Mouse (Mus musculus) brain, embryonic 14.5 days (tissue): Measurements from ENCODE around the gene Btrc.

Source experiments
- CTCF ChIP-seq: fragments of 200-500 bp; IDR thresholded peaks from 2 replicates; pipeline ENCODE4 v1.5.1; 2012; ENCODE audit warnings: inconsistent platforms, mild to moderate bottlenecking, moderate library complexity, borderline replicate concordance; ENCODE audit not compliant: insufficient read depth, insufficient read length; ENCODE audit errors: extremely low read depth
- POLR2A ChIP-seq: fragments of 200-500 bp; IDR thresholded peaks from 2 replicates; pipeline ENCODE4 v1.6.1; 2012; ENCODE audit warnings: mild to moderate bottlenecking, inconsistent platforms, borderline replicate concordance; ENCODE audit not compliant: poor library complexity, insufficient read depth, insufficient read length, severe bottlenecking; ENCODE audit errors: extremely low read depth

- TF ChIP-seq CTCF (no peak), POLR2A (no peak)
These were observed 78.2 kb downstream of the Btrc start for GRCm38 (mm10) chr19:45441717-45442116.
